Mouse (Mus musculus) kidney, adult 11 months (tissue): ENCODE data around the gene Pkd1.

ENCODE experiments used
- DNase-seq: peaks from one replicate; pipeline ENCODE4 v3.0.0; 2022

Pkd1 gene

GRCm38 (mm10) chr17:24608874-24609273 lies 59.2 kb downstream of the Pkd1 start:
- DNase-seq, result no peak

GRCm38 (mm10) chr17:24610711-24611110 lies 61.1 kb downstream of the Pkd1 start:
- no peak for DNase-seq

GRCm38 (mm10) chr17:24617561-24618194 lies 68.0 kb downstream of the Pkd1 start:
- DNase-seq, result no peak

- DNase-seq, result no peak
These were observed 75.8 kb downstream of the Pkd1 start for GRCm38 (mm10) chr17:24625472-24625871.

GRCm38 (mm10) chr17:24628646-24629045 lies 79.0 kb downstream of the Pkd1 start:
- peak; percentile 54 for DNase-seq

GRCm38 (mm10) chr17:24630072-24630471 lies 80.4 kb downstream of the Pkd1 start:
- DNase-seq, result no peak

GRCm38 (mm10) chr17:24632167-24632812 lies 82.7 kb downstream of the Pkd1 start, which contains the start of the genes Tsc2 and Nthl1:
Gene Tsc2 (minus strand): TSS chr17:24632630.
Gene Nthl1 (plus strand): TSS chr17:24632680.
- peak; percentile 80 for DNase-seq

- DNase-seq, result peak; percentile 63
These were observed 83.3 kb downstream of the Pkd1 start for GRCm38 (mm10) chr17:24632813-24633449.

- DNase-seq, result no peak
These were observed 84.2 kb downstream of the Pkd1 start for GRCm38 (mm10) chr17:24633831-24634230.

GRCm38 (mm10) chr17:24635024-24635423 lies 85.4 kb downstream of the Pkd1 start:
- peak; percentile 56 for DNase-seq

GRCm38 (mm10) chr17:24635694-24636093 lies 86.1 kb downstream of the Pkd1 start:
- no peak for DNase-seq

GRCm38 (mm10) chr17:24636781-24637481 lies 87.3 kb downstream of the Pkd1 start:
- DNase-seq, result no peak

GRCm38 (mm10) chr17:24638214-24638613 lies 88.6 kb downstream of the Pkd1 start:
- DNase-seq, result no peak

- peak; percentile 66 for DNase-seq
These were observed 89.2 kb downstream of the Pkd1 start for GRCm38 (mm10) chr17:24638840-24639239.

GRCm38 (mm10) chr17:24639571-24639988 lies 89.9 kb downstream of the Pkd1 start:
- no peak for DNase-seq

GRCm38 (mm10) chr17:24640119-24640518 lies 90.5 kb downstream of the Pkd1 start:
- DNase-seq, result no peak

GRCm38 (mm10) chr17:24640581-24640980 lies 90.9 kb downstream of the Pkd1 start:
- no peak for DNase-seq

- no peak for DNase-seq
These were observed 92.3 kb downstream of the Pkd1 start for GRCm38 (mm10) chr17:24641944-24642343.

GRCm38 (mm10) chr17:24642791-24643343 lies 93.2 kb downstream of the Pkd1 start:
- DNase-seq, result no peak

- DNase-seq, result peak; percentile 51
These were observed 94.5 kb downstream of the Pkd1 start for GRCm38 (mm10) chr17:24644030-24644715.

- peak; percentile 60 for DNase-seq
These were observed 95.5 kb downstream of the Pkd1 start for GRCm38 (mm10) chr17:24644875-24645721.
